Mouse (Mus musculus): ENCODE data around the gene Dpagt1.
"Not testable (repeated sequence)": the region's sequence is repeated elsewhere in the genome, so short reads cannot be mapped to it uniquely, and the experiment has no call there.

Gene Dpagt1

DNA sequence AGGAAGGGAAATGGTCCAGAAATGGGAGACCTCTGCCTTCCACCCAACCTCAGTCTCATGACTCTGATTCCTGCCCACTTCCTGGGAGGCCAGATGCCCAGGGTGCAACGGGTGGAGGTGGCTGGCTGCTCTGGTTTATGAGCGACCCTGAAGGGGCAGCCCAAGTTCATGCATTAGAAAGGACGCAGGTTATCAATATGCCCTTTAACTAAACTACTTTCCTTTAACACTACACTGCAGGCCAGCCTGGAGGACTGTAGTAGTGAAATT, 7.1 kb upstream of the Dpagt1 start:
- DNase-seq, result peak; percentile 28

DNA sequence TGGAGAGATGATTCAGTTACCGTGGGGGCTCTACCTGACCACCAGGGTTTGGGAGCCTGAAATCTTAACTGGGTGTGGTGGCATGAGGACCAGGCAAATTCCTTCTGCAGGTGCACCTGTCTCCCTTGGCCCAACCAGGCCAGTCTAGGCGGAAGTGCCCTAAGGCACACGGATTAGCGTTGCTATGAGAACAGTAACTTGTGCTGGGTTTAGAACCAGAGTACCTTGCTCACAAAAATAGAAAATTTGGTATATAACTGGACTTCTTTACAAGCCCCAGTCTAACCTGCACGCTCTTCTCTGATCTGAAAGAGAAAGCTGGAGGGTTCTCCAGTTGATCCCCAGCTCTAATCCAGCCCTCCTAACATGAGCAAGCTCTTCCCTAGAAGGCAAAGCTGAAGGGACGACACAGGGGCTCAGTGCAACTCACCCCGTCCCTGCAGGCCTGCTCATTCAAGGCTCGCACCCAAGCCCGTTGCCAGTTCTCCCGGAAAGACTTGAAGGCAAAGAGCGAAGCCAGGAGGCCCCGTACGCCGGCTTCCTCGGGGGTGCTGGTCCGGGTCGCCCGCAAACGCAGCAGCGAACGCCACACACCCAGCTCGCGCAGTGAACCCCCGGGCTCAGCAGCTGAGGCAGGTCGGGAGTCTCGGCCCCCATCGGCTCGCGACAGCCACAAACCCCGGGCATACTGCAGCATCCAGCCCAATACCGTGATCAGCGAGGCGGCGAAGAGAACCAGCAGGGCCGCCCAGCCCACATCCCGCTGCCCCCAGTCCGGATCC, 6.5 kb upstream of the Dpagt1 start:
- peak; percentile 60 for DNase-seq

DNA sequence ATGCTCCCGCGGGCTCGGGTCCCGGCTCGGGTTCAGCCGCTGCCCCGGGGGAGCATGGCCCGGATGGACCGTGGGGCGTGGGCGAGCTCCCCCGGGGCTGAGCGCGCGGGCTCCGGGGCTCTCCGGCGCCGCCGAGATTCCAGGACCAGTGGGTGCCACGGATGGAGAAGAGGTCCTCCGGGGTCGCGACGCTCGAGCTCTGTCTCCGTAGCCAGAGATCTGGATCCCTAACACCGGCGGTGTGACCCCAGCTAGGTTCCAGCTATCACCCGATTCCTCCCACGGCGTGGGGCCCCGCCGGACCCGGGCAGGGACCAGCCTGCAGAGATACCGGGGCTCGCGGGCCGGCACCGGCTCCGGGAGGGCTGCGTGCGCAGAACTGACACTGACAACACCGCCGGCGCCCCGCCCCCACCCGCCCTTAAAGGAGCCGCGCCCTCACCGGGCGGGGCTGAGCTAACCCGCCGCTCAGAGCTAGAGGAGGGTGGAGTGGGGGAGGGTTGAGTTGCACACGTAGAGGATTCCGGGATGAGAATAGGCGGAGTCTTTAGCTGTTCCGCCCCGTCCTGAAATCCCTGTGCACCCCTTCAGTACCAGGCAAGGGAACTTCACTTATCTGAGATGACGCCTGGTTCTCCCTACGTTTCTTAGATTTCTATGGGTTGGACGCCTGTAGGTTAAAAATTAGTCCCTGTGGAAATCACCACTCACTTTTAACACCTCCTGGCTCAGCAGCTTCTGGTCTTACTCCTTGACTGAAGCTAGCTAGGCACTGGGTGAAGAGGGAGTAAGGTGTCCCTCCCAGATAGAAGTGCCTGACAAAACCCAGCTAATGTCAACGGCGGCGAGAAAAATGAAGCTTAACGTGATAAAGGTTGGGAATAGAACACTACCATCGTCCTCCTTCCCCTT, 5.7 kb upstream of the Dpagt1 start, which contains the start of gene C2cd2l:
TSS of gene C2cd2l (minus strand) at position 399 of the 912 bp plus-strand sequence.
- DNase-seq, result peak; percentile 89

DNA sequence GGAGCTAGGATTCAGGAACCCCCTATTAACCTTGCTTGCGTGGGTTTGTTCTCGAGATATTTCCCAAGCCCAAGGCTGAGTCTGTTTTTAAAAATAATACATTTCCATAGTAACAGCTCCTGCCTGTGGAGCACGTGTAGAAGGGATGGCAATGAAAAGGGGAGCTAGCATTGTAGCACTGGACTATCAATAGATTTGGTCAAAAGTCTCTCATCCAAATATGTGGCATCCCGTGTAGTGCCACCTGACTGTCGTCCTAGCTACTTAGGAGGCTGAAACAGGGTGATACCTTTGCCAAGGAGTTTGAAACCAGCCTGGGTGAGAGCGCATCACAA, 5.1 kb upstream of the Dpagt1 start:
- DNase-seq, result no peak

DNA sequence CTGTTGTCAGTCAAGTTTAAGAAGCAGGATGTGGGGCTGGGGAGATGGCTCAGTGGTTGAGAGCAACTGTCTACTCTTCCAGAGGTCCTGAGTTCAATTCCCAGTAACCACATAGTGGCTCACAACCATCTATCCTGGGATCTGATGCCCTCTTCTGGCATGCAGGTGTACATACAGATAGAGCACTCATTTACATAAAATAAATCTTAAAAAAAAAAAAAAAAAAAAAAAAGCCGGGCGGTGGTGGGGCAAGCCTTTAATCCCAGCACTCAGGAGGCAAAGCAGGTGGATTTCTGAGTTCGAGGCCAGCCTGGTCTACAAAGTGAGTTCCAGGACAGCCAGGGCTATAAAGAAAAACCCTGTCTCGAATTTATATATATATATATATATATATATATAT, 2.2 kb upstream of the Dpagt1 start:
- DNase-seq, result not testable (repeated sequence)

DNA sequence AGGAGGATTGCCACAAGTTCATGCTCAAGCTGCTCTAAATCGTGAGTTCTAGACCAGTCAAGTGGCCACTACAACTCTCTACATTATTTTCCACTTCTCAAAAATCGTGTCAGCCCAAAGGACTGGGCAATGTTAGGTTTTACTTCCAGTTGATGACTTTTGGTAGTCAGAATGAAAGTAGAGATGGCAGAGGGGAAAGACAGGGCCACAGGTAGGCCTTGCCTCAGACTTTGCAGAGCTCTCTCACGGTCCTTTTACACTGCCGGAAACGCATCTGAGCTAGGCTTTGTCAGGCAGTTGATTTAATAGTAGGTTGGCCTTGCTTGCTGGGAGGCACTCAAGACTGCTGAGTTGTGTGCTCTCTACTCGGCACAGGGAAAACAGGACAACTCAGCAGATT, 1.7 kb upstream of the Dpagt1 start:
- no peak for DNase-seq

DNA sequence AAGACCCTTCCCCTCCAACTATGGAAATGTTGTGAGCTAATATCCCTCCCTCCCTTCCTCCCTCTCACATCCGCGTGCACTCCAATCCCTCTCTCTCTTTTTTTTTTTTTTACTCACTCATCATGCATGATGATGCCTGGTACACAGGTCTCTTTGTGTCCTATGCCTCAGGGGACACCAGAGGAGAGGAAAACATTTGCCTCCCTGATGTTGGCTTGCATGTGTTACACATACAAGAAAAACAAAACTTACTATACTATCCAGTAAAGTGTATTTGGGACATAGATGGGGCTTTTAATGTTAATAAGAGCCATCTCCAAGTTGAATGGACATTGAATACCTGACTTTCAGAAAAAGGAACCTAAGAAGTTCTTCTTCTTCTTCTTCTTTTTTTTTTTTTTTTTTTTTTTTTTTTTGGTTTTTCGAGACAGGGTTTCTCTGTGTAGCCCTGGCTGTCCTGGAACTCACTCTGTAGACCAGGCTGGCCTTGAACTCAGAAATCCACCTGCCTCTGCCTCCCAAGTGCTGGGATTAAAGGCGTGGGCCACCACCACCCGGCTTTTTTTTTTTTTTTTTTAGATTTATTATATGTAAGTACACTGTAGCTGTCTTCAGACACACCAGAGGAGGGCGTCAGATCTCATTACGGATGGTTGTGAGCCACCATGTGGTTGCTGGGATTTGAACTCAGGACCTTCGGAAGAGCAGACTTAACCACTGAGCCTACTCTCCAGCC, 619 bp upstream of the Dpagt1 start:
- DNase-seq, result not testable (repeated sequence)

DNA sequence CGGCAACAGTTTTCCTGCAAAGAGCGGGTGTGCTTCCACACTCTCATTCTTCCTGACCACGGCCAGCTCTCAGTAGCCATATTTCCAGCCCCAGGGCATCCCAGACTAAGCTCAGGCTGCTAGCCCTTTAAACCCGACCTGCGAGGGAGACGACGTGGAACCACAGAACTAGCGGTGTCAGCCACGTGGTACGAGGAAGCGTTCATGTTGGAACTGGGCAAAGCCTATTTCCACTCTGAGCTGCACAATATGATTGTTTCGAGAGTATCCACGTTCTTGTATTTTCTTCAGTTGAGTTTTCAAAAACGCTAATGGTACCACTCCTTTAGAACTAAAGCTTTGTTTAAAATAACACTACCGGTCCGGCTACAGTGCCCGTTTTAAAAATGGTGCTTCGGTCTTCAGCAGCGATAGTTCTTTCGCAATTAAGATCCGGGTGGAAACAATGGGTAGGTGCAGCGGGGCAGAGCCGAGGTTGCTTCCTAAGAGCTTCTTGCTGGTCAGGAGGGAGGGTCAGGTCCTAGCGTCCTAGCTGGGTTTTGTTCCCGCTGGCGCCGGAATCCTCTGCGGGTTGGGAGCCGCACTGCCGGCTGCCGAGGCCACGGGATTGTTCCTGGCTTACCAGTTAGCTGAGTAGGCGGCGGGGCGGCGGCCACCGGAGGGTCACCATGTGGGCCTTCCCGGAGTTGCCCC, 698 bp downstream of the Dpagt1 start:
- peak; percentile 78 for DNase-seq

DNA sequence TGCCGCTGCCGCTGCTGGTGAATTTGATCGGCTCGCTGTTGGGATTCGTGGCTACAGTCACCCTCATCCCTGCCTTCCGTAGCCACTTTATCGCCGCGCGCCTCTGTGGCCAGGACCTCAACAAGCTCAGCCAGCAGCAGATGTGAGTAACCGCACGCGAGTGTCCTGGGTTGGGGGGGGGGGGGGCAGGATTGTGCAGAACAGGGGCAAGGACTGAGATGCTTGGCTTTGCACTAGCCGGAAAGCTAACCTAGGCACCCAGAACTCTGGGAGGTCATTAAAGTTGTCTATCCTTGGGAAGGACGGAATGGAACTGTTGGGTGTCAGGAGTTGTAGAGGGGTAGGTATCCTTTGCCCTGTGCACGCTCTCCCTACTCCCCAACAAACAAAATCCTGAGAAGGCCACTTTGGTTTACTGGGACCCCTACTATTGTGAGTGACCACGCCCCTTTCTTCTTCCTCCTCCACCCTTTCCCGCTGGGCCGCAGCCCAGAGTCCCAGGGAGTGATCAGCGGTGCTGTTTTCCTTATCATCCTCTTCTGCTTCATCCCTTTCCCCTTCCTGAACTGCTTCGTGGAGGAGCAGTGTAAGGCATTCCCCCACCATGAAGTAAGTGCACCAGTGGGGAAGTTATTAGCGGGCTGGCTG, 1.4 kb downstream of the Dpagt1 start:
- no peak for DNase-seq

DNA sequence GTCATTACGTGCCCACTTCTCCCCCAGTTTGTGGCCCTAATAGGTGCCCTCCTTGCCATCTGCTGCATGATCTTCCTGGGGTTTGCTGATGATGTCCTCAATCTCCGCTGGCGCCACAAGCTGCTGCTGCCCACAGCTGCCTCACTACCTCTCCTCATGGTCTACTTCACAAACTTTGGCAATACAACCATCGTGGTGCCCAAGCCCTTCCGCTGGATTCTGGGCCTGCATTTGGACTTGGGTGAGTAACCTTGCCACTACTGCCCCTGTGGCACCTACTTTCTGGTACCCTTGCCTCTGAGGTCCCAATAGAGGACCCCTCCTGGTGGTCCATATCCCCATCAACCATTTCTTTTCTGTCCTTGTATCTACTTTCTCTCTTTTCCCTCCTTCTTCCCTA, 2.1 kb downstream of the Dpagt1 start:
- DNase-seq, result no peak

DNA sequence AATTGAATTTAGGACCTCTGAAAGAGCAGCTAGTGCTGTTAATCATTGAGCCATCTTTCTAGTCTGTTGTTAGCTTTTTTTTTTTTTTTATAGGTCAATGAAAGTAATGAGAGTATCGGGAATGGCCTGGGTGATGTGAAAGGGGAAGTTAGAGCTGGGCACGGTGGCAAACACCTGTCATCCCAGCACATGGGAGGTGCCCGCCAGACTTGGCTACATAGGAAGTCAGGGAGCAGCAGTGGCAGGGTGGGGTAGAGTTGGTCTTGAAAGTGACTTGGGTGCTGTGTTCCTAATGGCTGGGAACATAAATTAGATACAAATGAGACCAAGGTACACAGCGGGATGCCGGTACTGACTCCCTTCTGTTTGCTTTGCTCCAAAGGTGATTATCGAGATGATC, 4.9 kb downstream of the Dpagt1 start:
- no peak for DNase-seq

DNA sequence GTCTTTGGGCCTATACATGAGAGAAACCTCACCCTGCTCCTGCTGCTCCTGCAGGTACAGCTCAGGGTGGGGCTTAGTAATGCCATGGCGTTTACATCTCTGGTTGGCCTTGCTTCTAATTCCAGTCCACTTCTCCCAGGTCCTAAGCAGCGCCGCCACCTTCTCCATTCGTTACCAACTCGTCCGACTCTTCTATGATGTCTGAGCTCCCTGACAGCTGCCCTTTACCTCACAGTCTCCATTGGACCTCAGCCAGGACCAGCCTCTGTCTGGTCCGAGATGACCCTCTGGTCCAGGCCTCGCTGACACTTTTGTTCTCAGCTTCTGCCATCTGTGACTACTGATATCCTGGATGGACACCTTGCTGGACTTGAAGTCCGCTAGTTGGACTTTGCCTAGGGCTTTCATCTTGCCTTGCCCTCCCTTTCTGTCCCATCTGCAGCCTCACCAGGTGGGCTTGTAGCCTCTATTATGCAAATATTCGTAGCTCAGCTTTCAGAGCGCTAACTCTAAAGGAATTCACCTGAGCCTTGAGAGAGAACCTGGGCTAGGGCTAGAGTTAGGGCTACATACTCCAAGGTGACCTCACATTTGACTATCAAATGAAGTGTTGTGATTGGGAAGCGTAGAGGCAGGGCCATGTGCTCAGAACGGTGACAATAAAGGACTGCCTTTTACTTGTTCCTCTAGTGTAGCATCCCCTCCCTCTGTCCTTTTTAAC, 7.3 kb downstream of the Dpagt1 start:
- DNase-seq, result no peak

DNA sequence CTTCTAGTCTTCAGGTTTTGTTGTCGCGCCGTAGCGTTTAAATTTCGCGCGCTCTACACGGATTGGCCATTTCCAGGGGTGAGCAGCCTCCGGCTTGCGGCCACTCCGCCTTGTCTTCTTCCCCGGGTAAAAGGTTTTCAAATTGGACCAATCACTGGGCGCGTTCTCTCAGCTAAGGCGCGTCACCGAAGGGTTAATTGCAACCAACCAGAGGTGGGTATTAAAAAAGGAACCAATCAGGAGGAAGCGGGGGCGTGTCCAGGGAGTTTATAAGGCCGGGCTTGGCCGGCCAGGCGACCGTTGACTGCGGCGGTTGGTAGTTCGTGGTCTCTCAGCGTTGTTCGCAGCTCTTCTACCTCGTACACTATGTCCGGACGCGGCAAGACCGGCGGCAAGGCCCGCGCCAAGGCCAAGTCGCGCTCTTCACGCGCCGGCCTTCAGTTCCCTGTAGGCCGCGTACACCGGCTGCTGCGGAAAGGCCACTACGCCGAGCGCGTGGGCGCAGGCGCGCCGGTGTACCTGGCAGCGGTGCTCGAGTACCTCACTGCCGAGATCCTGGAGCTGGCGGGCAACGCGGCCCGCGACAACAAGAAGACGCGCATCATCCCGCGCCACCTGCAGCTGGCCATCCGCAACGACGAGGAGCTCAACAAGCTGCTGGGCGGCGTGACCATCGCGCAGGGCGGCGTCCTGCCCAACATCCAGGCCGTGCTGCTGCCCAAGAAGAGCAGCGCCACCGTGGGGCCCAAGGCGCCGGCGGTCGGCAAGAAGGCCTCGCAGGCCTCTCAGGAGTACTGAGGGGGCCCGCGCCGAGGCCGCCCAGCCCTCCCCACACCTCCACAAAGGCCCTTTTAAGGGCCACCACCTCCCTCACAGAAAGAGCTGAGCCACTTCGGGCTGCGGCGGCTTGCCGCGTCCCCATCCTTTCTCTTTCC, 8.8 kb downstream of the Dpagt1 start, which contains the start of gene H2afx:
TSS of gene H2afx (plus strand) at position 299 of the 935 bp plus-strand sequence.
- peak; percentile 98 for DNase-seq

DNA sequence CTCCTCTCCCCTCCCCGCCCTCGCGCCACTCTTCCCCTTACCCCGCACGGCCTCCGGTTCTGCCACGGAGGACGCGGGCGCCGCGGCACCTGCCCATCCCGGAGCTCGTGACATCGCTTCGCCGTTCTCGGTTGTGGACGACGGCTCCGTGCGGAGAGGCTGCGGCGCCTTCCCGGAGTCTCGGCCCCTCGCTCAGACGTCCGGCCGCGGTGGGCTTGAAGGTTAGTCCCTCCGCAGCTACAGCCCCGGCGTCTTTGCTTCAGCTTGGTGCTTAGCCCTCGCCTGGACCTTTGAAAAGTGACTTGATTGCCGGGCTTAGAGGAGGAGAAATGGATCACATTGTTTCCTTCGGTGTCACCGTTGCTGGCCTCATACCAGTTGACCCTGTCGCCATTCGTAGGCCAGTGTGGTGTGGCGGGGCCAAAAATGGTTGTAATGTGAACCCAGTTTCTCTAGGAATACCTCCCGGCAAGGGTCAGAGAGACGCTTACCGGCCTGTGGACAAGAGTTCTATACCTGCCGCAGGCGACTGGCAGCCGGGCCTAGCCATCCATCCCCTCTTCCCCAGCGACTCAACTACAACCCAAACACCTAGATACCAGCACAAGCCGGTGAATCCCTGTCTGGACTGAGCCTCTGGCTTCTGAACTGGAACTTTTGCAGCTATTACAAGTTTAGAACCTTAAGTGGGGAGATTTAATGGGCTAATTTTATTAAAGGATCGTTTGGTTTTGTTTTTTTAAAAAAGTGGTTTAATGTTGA, 9.7 kb downstream of the Dpagt1 start:
- DNase-seq, result peak; percentile 34

DNA sequence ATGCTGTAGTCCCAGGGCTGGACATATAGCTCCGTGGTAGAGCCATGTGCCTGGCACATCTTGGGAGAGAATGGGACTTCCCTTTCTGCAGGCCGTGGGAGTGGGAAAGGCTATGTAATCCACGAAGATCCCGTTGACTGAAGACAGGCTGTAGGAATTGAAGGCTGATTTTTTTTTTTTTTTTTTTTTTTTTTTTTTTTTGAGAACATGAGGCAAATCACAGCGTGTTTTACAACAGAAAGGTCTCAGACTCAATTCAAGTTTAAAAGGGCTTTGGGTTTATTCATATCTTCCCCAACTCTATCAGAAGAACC, 10.2 kb downstream of the Dpagt1 start:
- no peak for DNase-seq

DNA sequence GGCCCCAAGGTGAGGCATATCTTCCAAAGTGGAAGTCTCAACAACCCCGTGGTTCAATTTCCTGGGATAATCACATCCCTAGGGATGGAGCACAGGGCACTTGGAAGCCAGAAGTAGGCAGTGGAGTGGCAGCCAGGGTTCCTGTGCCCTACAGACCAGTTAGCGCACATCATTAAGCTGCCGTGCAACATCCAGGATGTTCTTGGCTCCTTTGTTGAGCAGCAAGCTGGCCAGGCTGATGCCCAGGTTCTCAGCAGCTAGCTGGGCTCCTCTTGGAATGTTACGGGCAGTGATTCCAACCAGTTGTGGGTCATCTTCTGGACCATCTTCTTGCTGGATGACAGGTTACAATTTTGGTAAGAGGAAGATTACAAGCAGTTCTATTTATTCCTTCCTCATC, 10.7 kb downstream of the Dpagt1 start:
- DNase-seq, result not testable (repeated sequence)

DNA sequence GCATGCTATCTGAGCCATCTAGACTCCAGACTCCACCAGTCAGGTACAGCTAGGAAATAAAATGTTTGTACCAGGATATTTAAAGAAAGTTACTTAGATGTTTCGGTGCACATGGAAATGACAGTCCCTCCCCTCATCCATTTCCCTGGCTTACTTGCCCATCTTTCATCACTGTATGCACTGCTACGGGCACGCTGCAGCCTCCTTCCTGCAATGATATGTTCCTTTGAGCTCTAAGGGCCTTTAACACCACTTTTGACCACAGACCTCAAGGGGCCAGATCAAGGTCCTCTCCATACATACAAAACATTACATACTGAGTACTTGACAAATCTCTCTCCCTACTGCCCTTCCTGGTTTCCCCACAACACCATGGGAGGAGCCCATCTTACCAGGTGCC, 11.1 kb downstream of the Dpagt1 start:
- no peak for DNase-seq

DNA sequence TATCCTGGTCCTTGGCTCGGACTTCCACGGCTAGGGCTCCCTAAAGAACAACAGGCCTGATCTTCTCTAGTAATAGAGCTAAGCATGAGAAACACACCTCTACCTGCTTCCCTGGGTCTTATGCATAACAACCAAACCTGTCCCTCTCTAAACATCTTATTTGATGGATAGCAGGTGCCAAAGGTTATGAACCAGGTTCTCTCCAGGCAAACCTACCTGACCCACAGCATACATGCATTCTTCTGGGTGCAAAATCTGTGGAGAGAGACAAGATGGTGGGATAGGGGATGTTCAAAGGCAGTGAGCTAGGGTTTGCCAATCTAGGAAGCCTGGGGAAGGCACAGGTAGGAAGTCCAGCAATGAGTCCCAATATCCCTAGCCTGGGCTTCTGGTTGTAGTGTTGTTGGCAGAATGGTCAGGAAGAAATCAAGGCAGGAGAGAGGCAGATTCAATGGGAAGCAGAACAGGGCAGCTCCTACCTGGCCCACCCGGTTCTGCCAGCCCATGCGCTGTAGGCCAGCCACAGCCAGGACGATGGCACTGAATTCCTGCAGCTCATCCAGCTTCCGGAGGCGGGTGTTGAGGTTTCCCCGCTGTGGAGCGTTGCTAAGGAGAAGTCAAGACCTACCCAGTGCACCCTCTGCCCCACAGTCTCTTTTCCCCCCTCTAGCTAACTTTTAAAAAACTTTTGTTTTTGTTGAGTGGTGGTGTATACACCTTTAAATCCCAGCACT, 11.8 kb downstream of the Dpagt1 start:
- no peak for DNase-seq

DNA sequence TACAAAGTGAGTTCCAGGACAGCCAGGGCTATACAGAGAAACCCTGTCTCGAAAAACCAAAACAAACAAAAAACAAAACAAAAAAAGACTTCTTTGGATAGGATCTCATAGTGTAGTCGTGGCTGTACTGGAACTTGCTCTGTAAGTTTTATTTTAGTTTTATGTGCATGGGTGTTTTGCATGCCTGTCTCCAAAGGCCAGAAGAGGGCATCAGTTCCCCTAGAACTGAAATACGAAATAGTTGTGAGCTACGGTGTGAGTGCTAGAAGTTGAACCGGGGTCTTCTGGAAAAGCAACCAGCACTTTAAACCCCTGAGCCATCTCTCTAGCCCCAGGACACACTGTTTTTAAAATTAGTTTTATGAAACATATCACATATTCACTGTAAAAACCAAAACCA, 12.8 kb downstream of the Dpagt1 start:
- no peak for DNase-seq

All from thymus, postnatal 14 days (tissue).